Mouse (Mus musculus): Measurements from ENCODE around the gene Pax5. TPM values are rescaled to one million over a fixed set of nuclear protein-coding genes. Genes with fewer than 3 reads are reported as not detected.

The Pax5 gene
- polyA plus RNA-seq, 1 experiment, result 6.3 TPM

DNA sequence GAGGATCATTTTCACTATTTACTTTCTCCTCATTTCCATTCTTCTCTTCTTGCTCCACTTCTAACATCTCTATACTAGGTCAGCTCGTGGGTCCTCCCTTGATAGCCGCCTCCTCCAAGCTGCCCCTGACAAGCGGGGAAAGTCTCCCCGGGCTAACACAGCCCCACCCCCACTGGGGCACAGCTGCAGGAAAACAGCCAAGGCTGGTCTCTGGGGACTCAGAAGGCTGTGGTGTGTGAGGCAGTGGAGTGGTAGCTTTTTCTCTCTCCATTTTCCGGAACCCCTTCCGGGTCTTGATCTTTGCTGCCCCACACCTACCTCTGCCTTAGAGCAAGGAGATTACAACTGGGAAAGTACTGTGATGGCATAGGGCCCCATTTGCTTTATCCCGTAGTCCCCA lies 4.3 kb downstream of the Pax5 start:
- Histone ChIP-seq H3K27ac (ENCODE audit: insufficient read depth, low read depth, low read length) (no peak overlapping the region), H3K36me3 (ENCODE audit: control insufficient read depth, insufficient read depth, low read length) (no peaks in the 10 kb centered on the region), H3K4me1 (ENCODE audit: control insufficient read depth, insufficient read depth, insufficient read length, low read length) (peaks cover 10% of the 10 kb centered on the region; the same call in 1 of the 2 replicates), H3K27me3 (ENCODE audit: control insufficient read depth, insufficient read depth, low read length) (peaks cover 55% of the 10 kb centered on the region), H3K4me3 (ENCODE audit: low read depth, low read length) (no peak overlapping the region; the same call in 1 of the 2 replicates)
- WGBS, result 9% methylated on average over 7 of the region's 7 CpGs
- TF ChIP-seq CTCF (IDR thresholded peaks at IDR 0.05; ENCODE audit: extremely low read depth, insufficient read length, insufficient replicate concordance, low read depth, low read length) (no peak), POLR2A (IDR thresholded peaks at IDR 0.05; ENCODE audit: low read depth, low read length) (no peak)

DNA sequence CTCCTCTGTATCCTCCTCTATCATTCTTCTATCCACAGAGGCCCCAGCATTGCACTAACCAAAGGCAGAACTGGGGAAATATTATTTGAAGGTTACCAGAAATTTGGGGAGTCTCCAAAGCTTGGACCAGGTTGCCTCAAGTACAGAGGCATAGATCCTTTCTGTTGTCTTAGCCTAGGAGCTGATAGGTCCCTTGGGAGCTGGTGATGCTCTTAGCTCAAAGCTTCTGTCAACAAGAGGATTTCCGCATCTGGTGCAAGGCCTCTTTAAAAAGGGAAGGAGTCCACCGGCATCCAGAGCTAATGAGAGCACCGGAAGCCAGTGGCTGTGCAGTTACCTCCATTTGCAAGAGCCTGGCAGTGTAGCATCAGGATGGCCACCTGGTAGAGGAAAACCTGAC lies 5.1 kb downstream of the Pax5 start:
- no peaks in the 10 kb centered on the region for H3K36me3 ChIP-seq (ENCODE audit: control insufficient read depth, insufficient read depth, low read length)
- 14% methylated on average over 3 of the region's 3 CpGs for WGBS
- no peak overlapping the region for H3K27ac ChIP-seq (ENCODE audit: insufficient read depth, low read depth, low read length)
- H3K4me1 ChIP-seq (ENCODE audit: control insufficient read depth, insufficient read depth, insufficient read length, low read length), result peaks cover 10% of the 10 kb centered on the region; the same call in 1 of the 2 replicates
- no peak for TF ChIP-seq POLR2A (IDR thresholded peaks at IDR 0.05; ENCODE audit: low read depth, low read length)
- TF ChIP-seq CTCF (IDR thresholded peaks at IDR 0.05; ENCODE audit: extremely low read depth, insufficient read length, insufficient replicate concordance, low read depth, low read length), result no peak
- H3K4me3 ChIP-seq (ENCODE audit: low read depth, low read length), result no peak overlapping the region
- H3K27me3 ChIP-seq (ENCODE audit: control insufficient read depth, insufficient read depth, low read length), result peaks cover 51% of the 10 kb centered on the region

DNA sequence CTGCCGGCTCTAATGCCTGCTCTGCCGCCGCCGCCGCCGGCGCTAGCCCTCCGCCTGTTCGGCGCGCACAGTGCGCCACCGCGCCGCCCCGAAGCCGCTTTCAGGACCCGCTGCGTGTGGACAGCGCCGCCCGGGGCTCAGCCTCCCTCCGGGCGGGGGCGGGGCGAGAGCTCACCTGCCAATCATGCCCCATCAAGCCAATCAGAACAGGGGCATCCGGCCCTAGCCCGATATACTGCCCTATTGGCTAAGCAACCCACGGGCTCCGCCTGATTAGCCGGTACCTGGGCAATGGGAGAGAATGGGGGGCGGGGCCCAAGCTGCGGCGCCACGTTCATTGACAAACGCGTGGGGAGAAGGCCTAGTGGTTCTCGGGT lies 5.9 kb downstream of the Pax5 start:
- Histone ChIP-seq H3K36me3 (ENCODE audit: control insufficient read depth, insufficient read depth, low read length) (no peaks in the 10 kb centered on the region), H3K4me3 (ENCODE audit: low read depth, low read length) (peak overlapping the region; percentile 55), H3K27me3 (ENCODE audit: control insufficient read depth, insufficient read depth, low read length) (peaks cover 51% of the 10 kb centered on the region), H3K4me1 (ENCODE audit: control insufficient read depth, insufficient read depth, insufficient read length, low read length) (peaks cover 10% of the 10 kb centered on the region; the same call in 1 of the 2 replicates), H3K27ac (ENCODE audit: insufficient read depth, low read depth, low read length) (no peak overlapping the region)
- TF ChIP-seq POLR2A (IDR thresholded peaks at IDR 0.05; ENCODE audit: low read depth, low read length), result no peak
- 2% methylated on average over 38 of the region's 38 CpGs for WGBS

GRCm38 (mm10) chr4:44703686-44704368 lies 6.5 kb downstream of the Pax5 start:
- H3K36me3 ChIP-seq (ENCODE audit: control insufficient read depth, insufficient read depth, low read length), result no peaks in the 10 kb centered on the region
- peaks cover 51% of the 10 kb centered on the region for H3K27me3 ChIP-seq (ENCODE audit: control insufficient read depth, insufficient read depth, low read length)
- H3K4me1 ChIP-seq (ENCODE audit: control insufficient read depth, insufficient read depth, insufficient read length, low read length), result peaks cover 10% of the 10 kb centered on the region; the same call in 1 of the 2 replicates
- H3K27ac ChIP-seq (ENCODE audit: insufficient read depth, low read depth, low read length), result no peak overlapping the region
- H3K4me3 ChIP-seq (ENCODE audit: low read depth, low read length), result peak overlapping the region; percentile 55
- TF ChIP-seq POLR2A (IDR thresholded peaks at IDR 0.05; ENCODE audit: low read depth, low read length), result no peak
- TF ChIP-seq CTCF (IDR thresholded peaks at IDR 0.05; ENCODE audit: extremely low read depth, insufficient read length, insufficient replicate concordance, low read depth, low read length), result no peak
- 3% methylated on average over 66 of the region's 66 CpGs for WGBS

- Histone ChIP-seq H3K27ac (ENCODE audit: insufficient read depth, low read depth, low read length) (no peak overlapping the region), H3K27me3 (ENCODE audit: control insufficient read depth, insufficient read depth, low read length) (peaks cover 51% of the 10 kb centered on the region), H3K4me3 (ENCODE audit: low read depth, low read length) (peak overlapping the region; percentile 55), H3K36me3 (ENCODE audit: control insufficient read depth, insufficient read depth, low read length) (no peaks in the 10 kb centered on the region), H3K4me1 (ENCODE audit: control insufficient read depth, insufficient read depth, insufficient read length, low read length) (peaks cover 10% of the 10 kb centered on the region; the same call in 1 of the 2 replicates)
- WGBS, result 3% methylated on average over 58 of the region's 58 CpGs
- no peak for TF ChIP-seq POLR2A (IDR thresholded peaks at IDR 0.05; ENCODE audit: low read depth, low read length)
- TF ChIP-seq CTCF (IDR thresholded peaks at IDR 0.05; ENCODE audit: extremely low read depth, insufficient read length, insufficient replicate concordance, low read depth, low read length), result no peak
Measured at GRCm38 (mm10) chr4:44702891-44703685, 7.2 kb downstream of the Pax5 start.

- peaks cover 52% of the 10 kb centered on the region for H3K27me3 ChIP-seq (ENCODE audit: control insufficient read depth, insufficient read depth, low read length)
- H3K27ac ChIP-seq (ENCODE audit: insufficient read depth, low read depth, low read length), result no peak overlapping the region
- peaks cover 10% of the 10 kb centered on the region; the same call in 1 of the 2 replicates for H3K4me1 ChIP-seq (ENCODE audit: control insufficient read depth, insufficient read depth, insufficient read length, low read length)
- TF ChIP-seq POLR2A (IDR thresholded peaks at IDR 0.05; ENCODE audit: low read depth, low read length) (no peak), CTCF (IDR thresholded peaks at IDR 0.05; ENCODE audit: extremely low read depth, insufficient read length, insufficient replicate concordance, low read depth, low read length) (no peak)
- 4% methylated on average over 25 of the region's 25 CpGs for WGBS
- H3K4me3 ChIP-seq (ENCODE audit: low read depth, low read length), result peak overlapping the region; percentile 4; the same call in 1 of the 2 replicates
- no peaks in the 10 kb centered on the region for H3K36me3 ChIP-seq (ENCODE audit: control insufficient read depth, insufficient read depth, low read length)
Measured at GRCm38 (mm10) chr4:44702011-44702527, 8.2 kb downstream of the Pax5 start.

- Histone ChIP-seq H3K36me3 (ENCODE audit: control insufficient read depth, insufficient read depth, low read length) (no peaks in the 10 kb centered on the region), H3K27me3 (ENCODE audit: control insufficient read depth, insufficient read depth, low read length) (peaks cover 52% of the 10 kb centered on the region), H3K4me3 (ENCODE audit: low read depth, low read length) (peak overlapping the region; percentile 4; the same call in 1 of the 2 replicates), H3K4me1 (ENCODE audit: control insufficient read depth, insufficient read depth, insufficient read length, low read length) (peaks cover 10% of the 10 kb centered on the region; the same call in 1 of the 2 replicates), H3K27ac (ENCODE audit: insufficient read depth, low read depth, low read length) (no peak overlapping the region)
- TF ChIP-seq CTCF (IDR thresholded peaks at IDR 0.05; ENCODE audit: extremely low read depth, insufficient read length, insufficient replicate concordance, low read depth, low read length) (no peak), POLR2A (IDR thresholded peaks at IDR 0.05; ENCODE audit: low read depth, low read length) (no peak)
- WGBS, result 1% methylated on average over 9 of the region's 9 CpGs
Measured at GRCm38 (mm10) chr4:44701513-44701912, 8.8 kb downstream of the Pax5 start.

Measured in small intestine, adult 2 months (tissue).